Mouse (Mus musculus) central nervous system, embryonic 18 days (tissue): Measurements from ENCODE around the gene Snx21. TPM values are rescaled to one million over a fixed set of nuclear protein-coding genes. Genes with fewer than 3 reads are reported as not detected.

ENCODE experiments used
- polyA plus RNA-seq: library from polyadenylated mRNA; depleted of rRNA; stranded (reverse); fragments of >200 nt; gene quantifications from 2 replicates; pipeline ENCODE4 v1.2.3, GENCODE M21; 2012; rRNA removed

Snx21 gene
- polyA plus RNA-seq = 47.2 TPM in 2 replicates

GRCm38 (mm10) chr2:164785481-164786387 lies at the start of gene Snx21:
Gene Snx21 (plus strand): TSS chr2:164785823.

GRCm38 (mm10) chr2:164745843-164746479 lies 39.7 kb upstream of the Snx21 start, which contains the start of the genes Wfdc3 and Dnttip1:
Gene Wfdc3 (minus strand): TSS chr2:164745931.
Gene Dnttip1 (plus strand): TSS chr2:164745983.

GRCm38 (mm10) chr2:164769258-164770037 lies 16.2 kb upstream of the Snx21 start, which contains the start of gene Ube2c:
Gene Ube2c (plus strand): TSS chr2:164769898.

GRCm38 (mm10) chr2:164779481-164780086 lies 6.0 kb upstream of the Snx21 start, which contains the start of gene Tnnc2:
Gene Tnnc2 (minus strand): TSS chr2:164779967.

GRCm38 (mm10) chr2:164804533-164805331 lies 19.1 kb downstream of the Snx21 start, which contains the start of the genes Acot8 and Zswim3:
Gene Acot8 (minus strand): TSS chr2:164804882.
Gene Zswim3 (plus strand): TSS chr2:164805098.

GRCm38 (mm10) chr2:164822636-164823165 lies 37.1 kb downstream of the Snx21 start, which contains the start of gene Zswim1:
Gene Zswim1 (plus strand): TSS chr2:164822686.

GRCm38 (mm10) chr2:164828437-164828836 lies 42.8 kb downstream of the Snx21 start, which contains the start of gene Spata25:
Gene Spata25 (minus strand): TSS chr2:164828537.

GRCm38 (mm10) chr2:164832748-164833301 lies 47.2 kb downstream of the Snx21 start, which contains the start of gene Ctsa:
Gene Ctsa (plus strand): TSS chr2:164832873.

GRCm38 (mm10) chr2:164833314-164833959 lies 47.8 kb downstream of the Snx21 start, which contains the start of gene Neurl2:
Gene Neurl2 (minus strand): TSS chr2:164833456.

Other genes starting within 250 kb of the Snx21 start
- gene Wfdc2, start 223.4 kb upstream of the Snx21 start, polyA plus RNA-seq = 2.1 and 3.3 TPM in 2 replicates
- not detected in 2 replicates for gene Spint3, start 212.4 kb upstream of the Snx21 start, polyA plus RNA-seq
- 0.15 TPM in 1 of 2 replicates, not detected in the other for gene Wfdc6a, start 200.4 kb upstream of the Snx21 start, polyA plus RNA-seq
- not detected in 2 replicates for gene Eppin, start 192.2 kb upstream of the Snx21 start, polyA plus RNA-seq
- gene Wfdc6b, start 172.3 kb upstream of the Snx21 start, polyA plus RNA-seq = not detected in 2 replicates
- not detected in 2 replicates for gene Wfdc8, start 172.2 kb upstream of the Snx21 start, polyA plus RNA-seq
- not detected in 2 replicates for gene Wfdc16, start 147.0 kb upstream of the Snx21 start, polyA plus RNA-seq
- 0.21 TPM in 1 of 2 replicates, not detected in the other for gene Wfdc10, start 129.8 kb upstream of the Snx21 start, polyA plus RNA-seq
- not detected in 2 replicates for gene Wfdc9, start 129.2 kb upstream of the Snx21 start, polyA plus RNA-seq
- not detected in 2 replicates for gene Wfdc11, start 111.7 kb upstream of the Snx21 start, polyA plus RNA-seq
- gene Wfdc13, start 100.7 kb upstream of the Snx21 start, polyA plus RNA-seq = not detected in 2 replicates
- not detected in 2 replicates for gene Spint4, start 87.3 kb upstream of the Snx21 start, polyA plus RNA-seq
- not detected in 2 replicates for gene Spint5, start 70.5 kb upstream of the Snx21 start, polyA plus RNA-seq
- gene Wfdc3, start 39.9 kb upstream of the Snx21 start, polyA plus RNA-seq = 1.0 and 1.3 TPM in 2 replicates
- 51.1 and 51.2 TPM in 2 replicates for gene Dnttip1, start 39.8 kb upstream of the Snx21 start, polyA plus RNA-seq
- 38.6 and 43.3 TPM in 2 replicates for gene Ube2c, start 15.9 kb upstream of the Snx21 start, polyA plus RNA-seq
- 1.3 and 106 TPM in 2 replicates for gene Tnnc2, start 5.9 kb upstream of the Snx21 start, polyA plus RNA-seq
- gene Acot8, start 19.1 kb downstream of the Snx21 start, polyA plus RNA-seq = 28.9 and 30.7 TPM in 2 replicates
- 9.1 and 9.4 TPM in 2 replicates for gene Zswim3, start 19.3 kb downstream of the Snx21 start, polyA plus RNA-seq
- gene Zswim1, start 36.9 kb downstream of the Snx21 start, polyA plus RNA-seq = 8.7 and 11.1 TPM in 2 replicates
- gene Spata25, start 42.7 kb downstream of the Snx21 start, polyA plus RNA-seq = 0.12 TPM in 1 of 2 replicates, not detected in the other
- 116 TPM in 2 replicates for gene Ctsa, start 47.0 kb downstream of the Snx21 start, polyA plus RNA-seq
- 5.8 and 5.9 TPM in 2 replicates for gene Neurl2, start 47.6 kb downstream of the Snx21 start, polyA plus RNA-seq
- gene Pltp, start 71.9 kb downstream of the Snx21 start, polyA plus RNA-seq = 45.2 and 48.1 TPM in 2 replicates
- 46.2 and 47.4 TPM in 2 replicates for gene Pcif1, start 93.5 kb downstream of the Snx21 start, polyA plus RNA-seq
- gene Zfp335, start 125.9 kb downstream of the Snx21 start, polyA plus RNA-seq = 35.8 and 40.0 TPM in 2 replicates
- 8.3 and 18.9 TPM in 2 replicates for gene Mmp9, start 155.0 kb downstream of the Snx21 start, polyA plus RNA-seq
- 145 and 147 TPM in 2 replicates for gene Slc12a5, start 175.0 kb downstream of the Snx21 start, polyA plus RNA-seq
- 122 and 127 TPM in 2 replicates for gene Ncoa5, start 249.0 kb downstream of the Snx21 start, polyA plus RNA-seq